Mouse (Mus musculus): ENCODE results near the gene Psmd14. TPM values are rescaled to one million over a fixed set of nuclear protein-coding genes. Genes with fewer than 3 reads are reported as not detected.

The Psmd14 gene
- polyA plus RNA-seq, 2 experiments = 79.3 to 175 TPM

- H3K4me1 ChIP-seq (ENCODE audit: control insufficient read depth, insufficient read depth, low read length) = peaks cover 12% of the 10 kb centered on the region
- H3K4me3 ChIP-seq (replicated peaks; ENCODE audit: low read length) = no peak overlapping the region
- H3K9ac ChIP-seq (ENCODE audit: low read depth, low read length, severe bottlenecking) = no peak overlapping the region
- H3K4me2 ChIP-seq (replicated peaks; ENCODE audit: low read depth, low read length, severe bottlenecking) = no peak overlapping the region
- H3K9me3 ChIP-seq (ENCODE audit: control insufficient read depth, low read length) = no peaks in the 10 kb centered on the region
- H3K27me3 ChIP-seq (ENCODE audit: control insufficient read depth, insufficient read depth, low read length) = peaks cover 95% of the 10 kb centered on the region
- ATAC-seq (ENCODE audit: low FRiP score, low read depth) (no peak), DNase-seq (ENCODE audit: low spot score) (no peak)
- TF ChIP-seq POLR2A (IDR thresholded peaks at IDR 0.05; ENCODE audit: borderline replicate concordance, extremely low read depth, insufficient read depth, insufficient read length) = no peak
- no peaks in the 10 kb centered on the region for H3K36me3 ChIP-seq (ENCODE audit: control insufficient read depth, insufficient read depth, low read length)
- WGBS = 0% methylated on average over 1 of the region's 1 CpGs
- no peak overlapping the region for H3K27ac ChIP-seq (replicated peaks; ENCODE audit: low read depth, low read length)
Measured at GRCm38 (mm10) chr2:61809381-61809780, 97.9 kb downstream of the Psmd14 start.

DNA sequence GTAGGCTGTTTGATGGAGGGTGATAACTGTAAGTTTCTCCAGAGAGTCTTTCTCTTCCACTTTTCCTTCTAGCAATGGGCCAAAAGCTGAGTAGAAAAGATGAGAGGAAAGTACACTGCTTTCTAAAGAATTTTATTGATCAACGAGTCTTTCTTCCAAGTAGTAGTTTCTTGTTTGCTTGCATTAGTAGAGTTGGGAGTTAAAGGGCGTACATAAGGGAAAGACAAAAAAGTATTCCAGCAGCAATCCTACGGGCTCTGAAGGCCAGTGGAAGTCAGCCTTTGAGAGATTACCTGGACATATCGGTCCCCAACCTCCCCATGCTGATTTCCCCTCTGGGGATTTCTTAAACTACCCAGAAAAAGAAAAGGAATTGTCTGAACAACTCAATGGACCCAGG lies 99.3 kb downstream of the Psmd14 start:
- no peak for ATAC-seq (ENCODE audit: low FRiP score, low read depth)
- 44% methylated on average over 4 of the region's 4 CpGs for WGBS
- peaks cover 88% of the 10 kb centered on the region for H3K27me3 ChIP-seq (ENCODE audit: control insufficient read depth, insufficient read depth, low read length)
- peaks cover 10% of the 10 kb centered on the region for H3K4me1 ChIP-seq (ENCODE audit: control insufficient read depth, insufficient read depth, low read length)
- DNase-seq (ENCODE audit: low spot score) = no peak
- no peak overlapping the region for H3K9ac ChIP-seq (ENCODE audit: low read depth, low read length, severe bottlenecking)
- H3K9me3 ChIP-seq (ENCODE audit: control insufficient read depth, low read length) = no peaks in the 10 kb centered on the region
- H3K4me3 ChIP-seq (replicated peaks; ENCODE audit: low read length) = no peak overlapping the region
- H3K27ac ChIP-seq (replicated peaks; ENCODE audit: low read depth, low read length) = no peak overlapping the region
- TF ChIP-seq POLR2A (IDR thresholded peaks at IDR 0.05; ENCODE audit: borderline replicate concordance, extremely low read depth, insufficient read depth, insufficient read length) = no peak
- no peak overlapping the region for H3K4me2 ChIP-seq (replicated peaks; ENCODE audit: low read depth, low read length, severe bottlenecking)
- no peaks in the 10 kb centered on the region for H3K36me3 ChIP-seq (ENCODE audit: control insufficient read depth, insufficient read depth, low read length)

DNA sequence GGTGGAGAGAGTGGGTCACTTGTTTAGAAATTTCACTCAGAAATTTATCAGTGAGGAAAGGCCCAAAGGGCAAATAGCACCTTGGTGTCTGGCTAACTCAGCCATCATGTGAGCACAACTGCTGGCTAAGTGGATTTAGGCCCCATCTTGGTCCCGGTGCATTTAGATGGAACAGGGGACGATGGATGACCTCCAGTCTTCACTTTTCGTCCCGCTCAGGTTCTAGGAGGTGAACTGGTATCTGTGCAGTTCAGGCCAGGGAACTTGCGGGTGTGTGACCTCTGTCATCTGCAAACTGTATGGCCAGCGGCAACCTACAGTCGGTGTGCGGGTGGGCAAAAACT lies 99.6 kb downstream of the Psmd14 start:
- no peak overlapping the region for H3K27ac ChIP-seq (replicated peaks; ENCODE audit: low read depth, low read length)
- peak overlapping the region; percentile 70; the same call in 1 of the 2 replicates for H3K9ac ChIP-seq (ENCODE audit: low read depth, low read length, severe bottlenecking)
- DNase-seq (ENCODE audit: low spot score) (no peak), ATAC-seq (ENCODE audit: low FRiP score, low read depth) (no peak)
- WGBS = 23% methylated on average over 8 of the region's 8 CpGs
- no peaks in the 10 kb centered on the region for H3K9me3 ChIP-seq (ENCODE audit: control insufficient read depth, low read length)
- H3K4me1 ChIP-seq (ENCODE audit: control insufficient read depth, insufficient read depth, low read length) = peaks cover 13% of the 10 kb centered on the region
- peaks cover 84% of the 10 kb centered on the region for H3K27me3 ChIP-seq (ENCODE audit: control insufficient read depth, insufficient read depth, low read length)
- peak overlapping the region; percentile 53 for H3K4me3 ChIP-seq (replicated peaks; ENCODE audit: low read length)
- no peak for TF ChIP-seq POLR2A (IDR thresholded peaks at IDR 0.05; ENCODE audit: borderline replicate concordance, extremely low read depth, insufficient read depth, insufficient read length)
- H3K4me2 ChIP-seq (replicated peaks; ENCODE audit: low read depth, low read length, severe bottlenecking) = peak overlapping the region; percentile 96
- no peaks in the 10 kb centered on the region for H3K36me3 ChIP-seq (ENCODE audit: control insufficient read depth, insufficient read depth, low read length)

GRCm38 (mm10) chr2:61811507-61812421 lies 100.3 kb downstream of the Psmd14 start:
- Histone ChIP-seq H3K4me2 (replicated peaks; ENCODE audit: low read depth, low read length, severe bottlenecking) (peak overlapping the region; percentile 96), H3K4me1 (ENCODE audit: control insufficient read depth, insufficient read depth, low read length) (peaks cover 13% of the 10 kb centered on the region), H3K4me3 (replicated peaks; ENCODE audit: low read length) (peak overlapping the region; percentile 53), H3K9me3 (ENCODE audit: control insufficient read depth, low read length) (no peaks in the 10 kb centered on the region), H3K27ac (replicated peaks; ENCODE audit: low read depth, low read length) (no peak overlapping the region), H3K27me3 (ENCODE audit: control insufficient read depth, insufficient read depth, low read length) (peaks cover 78% of the 10 kb centered on the region), H3K36me3 (ENCODE audit: control insufficient read depth, insufficient read depth, low read length) (no peaks in the 10 kb centered on the region), H3K9ac (ENCODE audit: low read depth, low read length, severe bottlenecking) (peak overlapping the region; percentile 70)
- under 1% methylated on average over 94 of the region's 121 CpGs for WGBS
- no peak for DNase-seq (ENCODE audit: low spot score)
- ATAC-seq (ENCODE audit: low FRiP score, low read depth) = peak; percentile 64
- TF ChIP-seq POLR2A (IDR thresholded peaks at IDR 0.05; ENCODE audit: borderline replicate concordance, extremely low read depth, insufficient read depth, insufficient read length) = no peak

GRCm38 (mm10) chr2:61812536-61812935 lies 101.0 kb downstream of the Psmd14 start:
- Histone ChIP-seq H3K27ac (replicated peaks; ENCODE audit: low read depth, low read length) (no peak overlapping the region), H3K4me2 (replicated peaks; ENCODE audit: low read depth, low read length, severe bottlenecking) (peak overlapping the region; percentile 96), H3K9me3 (ENCODE audit: control insufficient read depth, low read length) (no peaks in the 10 kb centered on the region), H3K4me1 (ENCODE audit: control insufficient read depth, insufficient read depth, low read length) (peaks cover 8% of the 10 kb centered on the region), H3K27me3 (ENCODE audit: control insufficient read depth, insufficient read depth, low read length) (peaks cover 70% of the 10 kb centered on the region), H3K9ac (ENCODE audit: low read depth, low read length, severe bottlenecking) (peak overlapping the region; percentile 70), H3K36me3 (ENCODE audit: control insufficient read depth, insufficient read depth, low read length) (no peaks in the 10 kb centered on the region), H3K4me3 (replicated peaks; ENCODE audit: low read length) (peak overlapping the region; percentile 53)
- 8% methylated on average over 12 of the region's 12 CpGs for WGBS
- ATAC-seq (ENCODE audit: low FRiP score, low read depth) = no peak
- DNase-seq (ENCODE audit: low spot score) = no peak
- TF ChIP-seq POLR2A (IDR thresholded peaks at IDR 0.05; ENCODE audit: borderline replicate concordance, extremely low read depth, insufficient read depth, insufficient read length) = no peak
